In the genomic region with DNA sequence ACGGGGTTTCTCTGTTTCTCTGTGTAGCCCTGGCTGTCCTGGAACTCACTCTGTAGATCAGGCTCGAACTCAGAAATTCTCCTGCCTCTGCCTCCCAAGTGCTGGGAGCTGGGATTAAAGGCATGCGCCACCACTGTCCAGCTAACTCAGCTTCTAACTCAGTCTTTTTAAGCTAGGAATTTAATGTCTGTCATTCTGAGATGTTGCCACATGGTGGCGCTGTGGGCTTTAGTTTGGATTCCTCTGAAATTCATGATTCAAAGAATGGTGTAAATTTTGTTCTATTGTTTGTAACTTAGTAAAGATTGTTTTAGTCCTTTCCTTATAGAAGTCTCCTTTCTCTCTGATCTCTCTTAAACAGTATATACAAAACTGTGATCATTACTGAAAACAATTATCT, we compare ENCODE assay signal across 9 mouse cellular contexts. TPM values are rescaled to one million over a fixed set of nuclear protein-coding genes. Genes with fewer than 3 reads are reported as not detected.
A peak's percentile ranks its signal among the peaks of the same experiment; 100 is the strongest.
DNase-seq lines count a peak whose midpoint lies in the region; ATAC-seq and TF ChIP-seq lines count a peak whose summit lies in the region.
"Had no signal": no experiment of that assay in that cellular context is flagged by ENCODE, and none has a peak within 500 bp of the region (broad histone marks: within the 10 kb centered on the region; RNA-seq: fewer than 3 reads in every experiment).

No protein-coding gene starts in this region.

- H3K36me3 ChIP-seq in neural tube, embryonic 11.5 days (ENCODE audit: control insufficient read depth, insufficient read depth, low read length), result no peaks in the 10 kb centered on the region

- DNase-seq in gastrocnemius, adult 2 months, result peak; percentile 23
- no peak for DNase-seq in gastrocnemius, postnatal 36 days
- peak; percentile 37 for DNase-seq in urinary bladder, postnatal 14 days (ENCODE audit: low spot score)
- no peak for DNase-seq in urinary bladder, postnatal 4 days (ENCODE audit: low spot score in 2 of 2)
- DNase-seq in cerebellum, postnatal 36 days, result peak; percentile 26 to 42
- DNase-seq in layer of hippocampus, adult 9-11 months, result peak; percentile 16
- peak; percentile 44 for DNase-seq in neural tube, embryonic 11.5 days (ENCODE audit: low spot score)

- H3K4me1 ChIP-seq in neural tube, embryonic 11.5 days (ENCODE audit: control insufficient read depth, insufficient read depth, low read length), result no peaks in the 10 kb centered on the region

- no peaks in the 10 kb centered on the region for H3K27me3 ChIP-seq in neural tube, embryonic 11.5 days (ENCODE audit: control insufficient read depth, insufficient read depth, low read length)

- no peak for ATAC-seq in neural tube, embryonic 11.5 days (ENCODE audit: insufficient read depth, low FRiP score, low TSS enrichment)
- no peak for ATAC-seq in megakaryocyte-erythroid progenitor cell, adult 5-6 weeks (replicated peaks; ENCODE audit: low FRiP score, low TSS enrichment, poor library complexity, severe bottlenecking)

- no peak overlapping the region for H3K4me3 ChIP-seq in gastrocnemius, adult 2 months
- no peak overlapping the region for H3K4me3 ChIP-seq in neural tube, embryonic 11.5 days (ENCODE audit: low read depth, low read length)
- H3K4me3 ChIP-seq: myocyte had no signal

- H3K9ac ChIP-seq in neural tube, embryonic 11.5 days (ENCODE audit: low read length), result no peak overlapping the region

- H3K27ac ChIP-seq in gastrocnemius, adult 2 months, result no peak overlapping the region
- H3K27ac ChIP-seq in neural tube, embryonic 11.5 days (ENCODE audit: low read depth, low read length), result no peak overlapping the region

- 48% methylated on average over 4 of the region's 4 CpGs for WGBS in neural tube, embryonic 11.5 days

- H3K4me2 ChIP-seq in neural tube, embryonic 11.5 days (ENCODE audit: low read depth), result no peak overlapping the region

- peak; percentile 63 for TF ChIP-seq CTCF in gastrocnemius, adult 2 months (IDR thresholded peaks at IDR 0.05)

- intact Hi-C loops in gastrocnemius, adult 2 months (cut with DNase I), result no loop called here
- intact Hi-C loops in gastrocnemius, postnatal 36 days (cut with DNase I), result loop anchor here (10.0 kb wide), 1 partner anchor 340 kb away; no protein-coding TSS in a partner anchor

- H3K9me3 ChIP-seq in neural tube, embryonic 11.5 days (ENCODE audit: control insufficient read depth, low read length), result no peaks in the 10 kb centered on the region

RNA-seq across cellular contexts. Expression of gene Gspt2, which starts 39.1 kb away (rescaled TPM):
- under 1 TPM; 0.15 to 0.28 TPM for total RNA-seq in gastrocnemius, adult 2 months (2021)
- under 1 TPM; 0.37 to 0.41 TPM for total RNA-seq in gastrocnemius, postnatal 36 days (2021)
- 9.7 and 11.0 TPM in 2 replicates for polyA plus RNA-seq in neural tube, embryonic 11.5 days (2014; fragmentation: Nextera tagmentation; extraction: Ambion mirVana)
- 1.0 TPM in 1 of 2 replicates, not detected in the other for total RNA-seq in megakaryocyte-erythroid progenitor cell, adult 5-6 weeks (2014; fragmentation: Nextera tagmentation)
- total RNA-seq in megakaryocyte-erythroid progenitor cell, adult 5-6 weeks (2017), result 1.1 and 1.4 TPM in 2 replicates

RNA-seq across cellular contexts. Expression of gene Zxdb, which starts 49.4 kb away (rescaled TPM):
- total RNA-seq in gastrocnemius, adult 2 months (2021), result 1 to 10 TPM; 2.8 to 3.2 TPM
- 1 to 10 TPM; 2.3 to 2.6 TPM for total RNA-seq in gastrocnemius, postnatal 36 days (2021)
- polyA plus RNA-seq in neural tube, embryonic 11.5 days (2014; fragmentation: Nextera tagmentation; extraction: Ambion mirVana), result 1.6 and 2.4 TPM in 2 replicates
- total RNA-seq in megakaryocyte-erythroid progenitor cell, adult 5-6 weeks (2014; fragmentation: Nextera tagmentation), result 4.6 and 4.8 TPM in 2 replicates
- total RNA-seq in megakaryocyte-erythroid progenitor cell, adult 5-6 weeks (2017), result 6.1 TPM in 2 replicates

Comparison
In these comparisons a context has a peak if more than half of its experiments do, and no peak if none do; other contexts are left out.
1. DNase-seq: peak in gastrocnemius, adult 2 months (single experiment), urinary bladder, postnatal 14 days (single experiment), cerebellum, postnatal 36 days (2 of 2), layer of hippocampus, adult 9-11 months (single experiment) and neural tube, embryonic 11.5 days (single experiment); none in gastrocnemius, postnatal 36 days (0 of 2) and urinary bladder, postnatal 4 days (0 of 2).